Mouse (Mus musculus) right cerebral cortex, postnatal 36 days (tissue): ENCODE data around the gene Adap1.
"Not testable (repeated sequence)": the region's sequence is repeated elsewhere in the genome, so short reads cannot be mapped to it uniquely, and the experiment has no call there.

Experiments used
- DNase-seq, 2 experiments: peaks; one replicate each; pipeline ENCODE4 v3.0.0; 2022; ENCODE audit warnings: low spot score in 2 of 2, mixed read lengths in 1 of 2

Gene Adap1

GRCm38 (mm10) chr5:139351134-139351533 lies 25.7 kb upstream of the Adap1 start, which contains the start of gene Cox19:
Cox19 (minus strand) TSS chr5:139351418.
- no peak for DNase-seq

GRCm38 (mm10) chr5:139349713-139350112 lies 24.3 kb upstream of the Adap1 start:
- no peak for DNase-seq

GRCm38 (mm10) chr5:139347225-139347624 lies 21.8 kb upstream of the Adap1 start:
- no peak for DNase-seq

GRCm38 (mm10) chr5:139345364-139345714 lies 19.9 kb upstream of the Adap1 start:
- DNase-seq = no peak

DNA sequence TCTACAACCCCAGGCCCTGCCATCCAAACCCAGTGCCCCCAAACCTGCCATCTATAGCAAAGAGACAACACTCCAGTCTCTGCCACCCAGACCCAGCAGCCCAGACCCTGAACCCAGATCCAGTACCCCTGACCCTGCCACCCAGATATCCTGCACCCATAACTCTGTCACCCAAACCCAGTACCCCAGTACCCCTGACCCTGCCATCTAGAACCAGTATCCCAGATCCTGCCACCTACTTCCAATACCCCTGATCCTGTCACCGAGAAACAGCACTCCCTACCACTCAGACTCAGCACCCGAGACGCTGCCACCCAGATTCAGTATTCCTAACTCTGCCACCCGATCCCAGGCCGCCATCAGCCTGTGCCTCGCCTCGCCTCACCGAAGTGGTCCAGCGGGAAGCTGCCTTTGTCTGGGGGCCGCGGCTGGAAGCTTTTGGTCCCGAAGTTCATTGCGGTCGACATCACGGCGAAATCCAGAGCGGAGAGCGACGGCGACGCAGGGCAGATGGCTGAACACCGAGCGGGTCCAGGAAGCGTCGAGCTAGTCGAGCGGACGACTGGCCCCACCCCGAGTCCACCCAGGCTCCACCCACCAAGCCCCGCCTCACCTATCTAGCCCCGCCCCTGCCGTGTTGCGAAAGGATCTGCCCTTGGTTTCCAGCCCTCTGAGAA lies 19.4 kb upstream of the Adap1 start:
- peak; percentile 87 to 88 for DNase-seq

- peak; percentile 54 to 55 for DNase-seq
These were observed 18.7 kb upstream of the Adap1 start for GRCm38 (mm10) chr5:139344021-139344686.

DNA sequence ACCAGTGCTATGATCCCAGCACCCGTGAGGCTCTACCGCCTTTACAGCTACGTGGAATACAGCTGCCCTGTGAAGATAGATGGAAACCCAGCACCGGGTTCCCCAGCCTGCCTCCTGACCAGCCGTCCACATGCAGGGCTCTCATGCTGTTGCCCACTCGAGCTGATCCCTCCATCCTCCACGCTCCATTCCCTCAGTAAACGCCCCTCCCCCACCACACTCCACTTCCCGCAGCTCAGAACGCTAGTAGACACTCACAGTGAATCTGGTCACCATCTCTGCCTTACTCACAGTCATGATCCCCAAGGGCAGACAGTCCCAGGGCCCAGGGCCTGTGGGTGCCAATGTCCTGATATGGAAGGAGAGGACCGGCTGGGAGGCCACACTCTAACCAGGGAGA lies 13.5 kb upstream of the Adap1 start:
- no peak for DNase-seq

DNA sequence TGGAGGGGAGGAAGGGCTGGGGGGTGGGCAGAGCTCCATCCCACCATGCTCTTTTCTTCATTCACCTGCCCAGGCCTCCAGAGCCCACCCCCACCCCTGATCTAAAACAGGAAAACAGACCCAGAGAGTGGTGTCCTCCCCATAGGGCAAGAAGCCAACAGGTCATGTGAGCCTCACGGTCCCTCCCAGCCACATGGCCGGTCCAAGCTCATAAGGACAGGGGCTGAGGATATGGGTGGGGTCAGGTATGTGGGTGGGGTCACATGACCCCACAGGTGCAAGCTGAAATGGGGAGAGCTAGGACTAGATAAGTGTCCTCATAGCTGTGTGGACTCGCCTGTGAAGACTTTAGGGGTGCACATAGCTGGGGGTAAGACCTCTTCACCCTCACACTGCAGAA lies 13.0 kb upstream of the Adap1 start:
- DNase-seq = no peak

GRCm38 (mm10) chr5:139337826-139338370 lies 12.5 kb upstream of the Adap1 start:
- DNase-seq = no peak

- no peak for DNase-seq
These were observed 10.2 kb upstream of the Adap1 start for GRCm38 (mm10) chr5:139335634-139336033.

GRCm38 (mm10) chr5:139334394-139334793 lies 9.0 kb upstream of the Adap1 start:
- not testable (repeated sequence) for DNase-seq

DNA sequence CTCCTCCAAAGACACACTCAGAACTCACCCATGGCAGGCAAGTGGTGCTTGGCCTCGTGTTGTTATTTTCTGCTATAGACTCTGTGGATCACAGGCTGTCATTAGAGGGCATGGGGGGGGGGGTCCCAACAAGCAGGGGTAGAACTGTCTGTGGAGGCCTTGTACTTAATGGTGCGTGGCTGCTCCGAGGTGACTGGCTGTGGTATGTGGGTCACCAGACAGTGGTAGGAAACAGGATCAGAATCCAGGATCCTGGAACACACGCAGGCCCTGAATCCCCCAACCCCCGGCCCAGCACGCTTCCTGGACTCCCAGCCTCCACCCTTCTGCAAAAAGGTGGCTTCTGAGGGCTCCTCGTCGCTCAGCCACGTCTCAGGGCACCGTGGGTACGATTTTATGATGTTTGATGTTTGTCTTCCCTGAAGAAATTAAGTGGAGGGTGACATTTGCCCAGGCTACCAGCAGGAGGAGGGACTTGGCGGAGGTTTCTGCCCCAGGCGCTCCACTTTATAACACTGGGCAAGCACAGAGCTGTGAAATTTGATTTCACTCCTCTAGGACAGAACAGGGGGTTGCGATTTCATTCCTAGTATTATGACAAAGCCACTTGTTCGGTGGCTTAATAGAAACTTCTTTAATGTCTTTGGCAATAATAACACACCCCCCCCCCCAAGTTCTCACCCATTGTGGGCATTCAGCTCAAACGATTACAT lies 8.0 kb upstream of the Adap1 start:
- no peak for DNase-seq

GRCm38 (mm10) chr5:139332590-139333272 lies 7.3 kb upstream of the Adap1 start:
- DNase-seq = no peak

- DNase-seq = peak in 1 of 2 experiments; percentile 50
These were observed 6.3 kb upstream of the Adap1 start for GRCm38 (mm10) chr5:139331742-139332141.

GRCm38 (mm10) chr5:139330766-139331165 lies 5.3 kb upstream of the Adap1 start:
- no peak for DNase-seq

- no peak for DNase-seq
These were observed 2.2 kb upstream of the Adap1 start for GRCm38 (mm10) chr5:139327634-139328020.

- DNase-seq = no peak
These were observed 1.7 kb upstream of the Adap1 start for GRCm38 (mm10) chr5:139326986-139327633.

- DNase-seq = no peak
These were observed 782 bp upstream of the Adap1 start for GRCm38 (mm10) chr5:139326111-139326696.

- DNase-seq = peak in 1 of 2 experiments; percentile 38
These were observed 579 bp downstream of the Adap1 start for GRCm38 (mm10) chr5:139324691-139325394.

DNA sequence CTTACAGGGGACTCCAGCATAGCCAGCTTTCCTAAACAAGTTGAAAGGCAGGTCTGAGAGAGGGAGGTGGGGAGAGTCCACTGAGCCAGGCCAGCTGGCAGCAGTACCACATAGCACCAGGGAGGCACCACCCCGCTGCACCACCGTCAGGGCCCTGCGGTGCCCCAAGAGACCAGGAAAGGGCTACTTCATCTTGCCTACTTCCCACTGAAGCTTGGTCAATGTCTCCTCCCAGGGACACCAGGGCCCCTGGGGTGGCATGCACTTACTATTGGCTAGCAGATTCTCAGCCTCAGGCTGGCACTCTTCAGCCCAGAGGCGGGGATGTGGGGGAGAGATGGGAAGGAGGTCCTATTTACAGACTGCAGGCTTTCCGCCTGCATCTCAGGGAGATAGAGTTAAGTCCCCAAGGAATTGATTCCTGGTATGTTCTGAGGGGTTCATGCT lies 1.4 kb downstream of the Adap1 start:
- peak in 1 of 2 experiments; percentile 67 for DNase-seq
